Mouse (Mus musculus): Measurements from ENCODE around the gene 1810013L24Rik.
"Not testable (repeated sequence)": the region's sequence is repeated elsewhere in the genome, so short reads cannot be mapped to it uniquely, and the experiment has no call there.

Gene 1810013L24Rik

GRCm38 (mm10) chr16:8837595-8837994, 7.7 kb downstream of the 1810013L24Rik start:
- DNase-seq: no peak

DNA sequence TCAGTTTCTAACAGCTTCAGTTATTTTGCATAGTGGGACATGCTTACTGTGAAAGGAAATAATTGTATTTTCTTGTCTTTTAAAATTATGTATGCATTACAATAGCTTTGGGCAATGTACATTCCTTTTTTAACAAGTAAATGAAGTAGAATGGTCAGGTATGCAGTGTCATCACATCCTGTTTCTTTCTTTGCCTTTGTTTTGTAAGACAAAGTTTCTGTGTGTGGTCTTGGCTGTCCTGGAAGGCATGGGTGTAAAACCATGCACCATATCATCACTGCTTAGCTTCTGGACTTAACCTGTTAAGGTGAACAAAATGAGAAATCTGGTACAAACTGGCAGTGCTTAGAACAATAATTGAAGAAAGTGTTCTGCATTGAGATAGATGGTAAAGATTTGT, 9.0 kb downstream of the 1810013L24Rik start:
- DNase-seq: no peak

DNA sequence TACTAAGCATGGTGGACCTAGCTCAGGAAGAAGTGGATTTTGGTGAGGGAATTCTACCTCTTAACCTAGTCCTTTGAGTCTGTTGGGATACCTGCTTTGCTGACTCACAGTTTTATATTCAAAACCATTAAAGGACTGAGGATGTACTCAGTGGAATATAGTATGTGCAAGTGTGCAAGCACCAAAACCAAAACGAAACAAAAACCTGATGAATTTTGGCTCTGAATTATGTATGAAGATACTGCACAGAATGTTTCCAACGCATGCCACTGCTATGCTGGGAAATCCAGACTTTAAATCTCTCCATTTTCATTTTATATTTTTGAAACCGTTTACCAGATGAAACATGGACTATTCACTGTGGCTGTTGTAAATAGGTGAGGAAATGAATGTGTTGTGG, 10.7 kb downstream of the 1810013L24Rik start:
- no peak for DNase-seq

GRCm38 (mm10) chr16:8842962-8843361, 13.1 kb downstream of the 1810013L24Rik start:
- DNase-seq: no peak

GRCm38 (mm10) chr16:8843580-8844175, 13.8 kb downstream of the 1810013L24Rik start:
- DNase-seq: no peak

DNA sequence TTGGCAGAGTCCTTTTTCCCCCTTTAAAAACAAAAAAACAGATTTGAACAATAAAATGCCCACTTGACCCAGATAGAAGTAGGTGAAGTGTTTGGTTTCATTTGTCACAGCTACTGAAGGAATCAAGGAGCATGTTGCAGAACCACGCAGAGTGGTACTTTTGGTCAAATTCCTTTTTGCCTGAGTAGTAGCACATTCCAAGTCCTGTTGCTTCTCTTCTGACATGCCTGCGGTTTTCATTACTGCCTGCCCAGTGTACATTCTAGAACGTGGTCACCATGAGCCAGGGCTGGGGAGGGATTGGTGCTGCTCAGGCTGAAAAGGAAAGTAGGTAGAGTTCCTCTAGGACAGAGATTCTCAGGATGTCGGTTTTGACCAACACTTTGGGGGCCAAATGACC, 16.1 kb downstream of the 1810013L24Rik start:
- DNase-seq: no peak

GRCm38 (mm10) chr16:8848309-8849068, 18.6 kb downstream of the 1810013L24Rik start:
- no peak for DNase-seq

DNA sequence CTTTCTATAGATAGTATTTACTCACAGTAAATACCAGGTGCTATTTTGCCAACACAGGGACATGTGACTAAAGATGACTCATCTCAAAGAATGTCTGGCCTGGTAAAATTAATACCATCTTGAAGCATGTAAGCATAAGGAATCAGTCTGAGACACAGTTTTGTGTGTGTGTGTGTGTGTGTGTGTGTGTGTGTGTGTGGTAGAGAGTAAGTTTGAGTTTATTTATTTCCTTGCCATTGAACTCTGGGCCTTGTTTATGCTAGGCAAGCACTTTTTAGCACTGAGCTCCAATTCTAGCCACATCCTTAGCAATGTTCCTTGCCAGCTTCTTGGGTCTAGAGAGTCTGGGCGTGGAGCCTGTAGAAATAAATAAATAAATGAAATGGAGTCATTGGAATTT, 20.0 kb downstream of the 1810013L24Rik start:
- DNase-seq: no peak

DNA sequence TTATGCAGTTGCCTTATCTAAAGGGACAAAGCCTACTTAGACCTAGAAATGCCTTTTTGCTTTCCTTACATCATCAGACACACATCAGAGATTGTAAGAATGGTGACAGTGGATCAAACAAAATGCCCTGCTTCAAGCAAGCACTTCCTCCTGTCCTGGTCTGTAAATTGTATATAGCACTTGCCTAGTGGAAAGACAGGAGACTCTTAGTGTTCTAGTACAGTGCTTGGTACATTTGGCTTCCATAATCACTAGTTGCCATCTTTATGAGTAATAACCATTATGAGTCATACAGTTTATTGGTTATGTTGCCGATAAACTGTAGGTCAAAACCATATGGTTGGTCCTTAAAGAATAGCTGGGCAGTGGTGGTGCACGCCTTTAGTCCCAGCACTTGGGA, 25.2 kb downstream of the 1810013L24Rik start:
- DNase-seq: no peak

- DNase-seq: no peak
Measured at GRCm38 (mm10) chr16:8856820-8857219, 26.9 kb downstream of the 1810013L24Rik start.

GRCm38 (mm10) chr16:8862336-8862987, 32.6 kb downstream of the 1810013L24Rik start:
- DNase-seq: no peak

- DNase-seq: no peak
Measured at GRCm38 (mm10) chr16:8864223-8864631, 34.3 kb downstream of the 1810013L24Rik start.

GRCm38 (mm10) chr16:8867406-8867955, 37.6 kb downstream of the 1810013L24Rik start:
- no peak for DNase-seq

- DNase-seq: no peak
Measured at GRCm38 (mm10) chr16:8868506-8868905, 38.6 kb downstream of the 1810013L24Rik start.

- DNase-seq: peak; percentile 66 to 67
Measured at GRCm38 (mm10) chr16:8869715-8870114, 39.8 kb downstream of the 1810013L24Rik start.

DNA sequence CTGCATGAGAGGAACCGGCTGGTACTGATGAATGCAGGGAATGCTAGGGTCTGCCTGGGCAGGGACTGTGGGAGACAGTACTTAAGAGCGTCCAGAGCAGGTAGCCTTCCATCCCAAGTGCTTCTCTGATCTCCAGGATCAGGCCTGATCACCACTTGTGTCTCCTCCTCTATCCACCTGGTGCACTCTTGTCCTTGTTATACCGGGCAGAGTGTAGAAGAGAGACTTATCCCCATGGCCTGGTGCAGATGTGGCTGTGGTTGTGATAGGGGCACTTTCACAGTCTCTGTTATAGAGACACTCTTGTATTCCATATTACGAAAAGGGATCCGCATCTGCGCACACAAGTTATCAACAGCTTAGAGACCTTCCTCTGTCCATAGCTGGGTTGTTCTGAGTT, 41.5 kb downstream of the 1810013L24Rik start:
- DNase-seq: no peak

- DNase-seq: no peak
Measured at GRCm38 (mm10) chr16:8872019-8872418, 42.1 kb downstream of the 1810013L24Rik start.

GRCm38 (mm10) chr16:8872486-8872885, 42.6 kb downstream of the 1810013L24Rik start:
- DNase-seq: no peak

- DNase-seq: no peak
Measured at GRCm38 (mm10) chr16:8880076-8880475, 50.2 kb downstream of the 1810013L24Rik start.

- peak; percentile 70 to 78 for DNase-seq
Measured at GRCm38 (mm10) chr16:8883674-8884241, 53.9 kb downstream of the 1810013L24Rik start.

DNA sequence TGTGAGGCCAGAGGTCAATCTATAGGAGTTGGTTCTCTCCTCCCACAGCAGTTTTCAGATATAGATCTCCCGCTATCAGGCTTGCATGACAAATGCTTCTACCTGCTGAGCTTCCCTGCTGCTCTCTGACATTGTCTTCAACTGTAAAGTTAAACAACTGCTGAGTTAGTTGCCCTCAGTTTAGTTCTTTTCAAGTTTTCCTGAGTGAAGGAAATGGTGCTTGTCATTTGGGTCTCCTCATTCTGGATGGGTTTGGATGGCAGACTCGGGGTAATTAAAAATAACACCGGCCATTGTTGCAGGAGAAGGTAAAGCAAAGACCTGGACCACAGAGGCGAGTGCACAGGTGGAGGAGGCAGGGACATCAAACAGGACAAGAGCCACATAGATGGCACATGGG, 64.3 kb downstream of the 1810013L24Rik start:
- not testable (repeated sequence) for DNase-seq

DNA sequence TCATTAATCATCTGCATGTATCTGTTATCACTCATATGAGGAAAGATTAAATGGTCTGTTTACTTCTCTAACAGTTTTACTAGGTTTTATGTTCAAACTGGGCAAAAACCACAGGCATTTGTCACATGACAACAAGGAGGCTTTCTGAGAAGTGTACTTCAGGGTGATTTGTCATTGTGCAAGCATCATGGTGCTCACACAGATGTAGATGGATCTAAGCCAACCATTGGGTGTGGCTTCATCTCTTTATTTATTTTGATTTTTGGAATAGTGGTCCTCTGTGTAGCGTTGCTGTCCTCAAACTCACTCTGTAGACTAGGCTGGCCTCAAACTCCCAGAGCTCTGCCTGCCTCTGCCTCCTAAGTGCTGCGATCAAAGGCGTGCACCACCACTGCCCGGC, 65.4 kb downstream of the 1810013L24Rik start:
- DNase-seq: no peak

DNA sequence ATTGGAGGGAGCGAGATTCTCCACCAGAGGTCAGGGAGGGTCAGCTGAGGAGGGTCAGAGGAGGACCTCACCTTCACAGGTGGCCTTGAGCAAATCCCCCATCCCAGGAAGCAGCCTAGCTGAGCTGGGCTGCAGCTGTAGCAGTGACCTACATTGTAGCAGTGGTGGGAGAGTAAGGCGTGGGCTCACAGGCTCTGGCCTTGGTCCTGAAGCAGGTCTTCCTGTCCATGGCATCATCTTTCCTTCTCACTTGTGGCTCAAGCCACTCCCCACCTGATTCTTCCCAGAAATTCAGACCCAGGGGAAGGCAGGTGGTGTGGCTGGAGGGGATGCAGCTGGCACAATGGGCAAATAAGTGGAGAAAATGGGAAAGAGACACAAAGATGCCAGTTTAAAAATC, 76.2 kb downstream of the 1810013L24Rik start:
- not testable (repeated sequence) for DNase-seq
